ENCODE assay signal across 8 mouse cellular contexts in genomic region chr11:80477341-80478199, GRCm38 (mm10). TPM values are rescaled to one million over a fixed set of nuclear protein-coding genes. Genes with fewer than 3 reads are reported as not detected.
DNase-seq lines count a peak whose midpoint lies in the region; ATAC-seq lines count a peak whose summit lies in the region.

No protein-coding gene starts in this region.

- peak overlapping the region; percentile 93 for H3K4me2 ChIP-seq in hindbrain, embryonic 11.5 days (replicated peaks; ENCODE audit: low read depth, low read length)
- H3K4me2 ChIP-seq in liver, embryonic 11.5 days = peak overlapping the region; percentile 100
- H3K4me2 ChIP-seq in neural tube, embryonic 15.5 days = peak overlapping the region; percentile 90

- H3K27me3 ChIP-seq in hindbrain, embryonic 11.5 days (ENCODE audit: control insufficient read depth, insufficient read depth, low read length) = peaks cover 10% of the 10 kb centered on the region
- peaks cover 7% of the 10 kb centered on the region for H3K27me3 ChIP-seq in liver, embryonic 11.5 days (replicated peaks; ENCODE audit: control insufficient read depth, insufficient read depth, low read length)
- no peaks in the 10 kb centered on the region for H3K27me3 ChIP-seq in neural tube, embryonic 15.5 days (replicated peaks)

- H3K36me3 ChIP-seq in hindbrain, embryonic 11.5 days (ENCODE audit: control insufficient read depth, insufficient read depth, low read length) = no peaks in the 10 kb centered on the region
- H3K36me3 ChIP-seq in liver, embryonic 11.5 days (ENCODE audit: control insufficient read depth, insufficient read depth, low read length) = peaks cover 5% of the 10 kb centered on the region; the same call in 1 of the 2 replicates
- peaks cover 6% of the 10 kb centered on the region; the same call in 1 of the 2 replicates for H3K36me3 ChIP-seq in neural tube, embryonic 15.5 days

- H3K9ac ChIP-seq in hindbrain, embryonic 11.5 days (ENCODE audit: low read depth, low read length) = peak overlapping the region; percentile 96
- peak overlapping the region; percentile 68 for H3K9ac ChIP-seq in liver, embryonic 11.5 days (ENCODE audit: low read depth, low read length)
- H3K9ac ChIP-seq in neural tube, embryonic 15.5 days (replicated peaks) = peak overlapping the region; percentile 95

- 12% methylated on average over 53 of the region's 55 CpGs for WGBS in hindbrain, embryonic 11.5 days
- 22% methylated on average over 55 of the region's 55 CpGs for WGBS in liver, embryonic 11.5 days
- 9% methylated on average over 55 of the region's 55 CpGs for WGBS in neural tube, embryonic 15.5 days

- H3K4me1 ChIP-seq in hindbrain, embryonic 11.5 days (replicated peaks; ENCODE audit: control insufficient read depth, insufficient read depth, low read length) = peaks cover 4% of the 10 kb centered on the region; the same call in 1 of the 2 replicates
- H3K4me1 ChIP-seq in liver, embryonic 11.5 days (replicated peaks; ENCODE audit: control insufficient read depth, insufficient read depth, low read length) = peaks cover 15% of the 10 kb centered on the region
- H3K4me1 ChIP-seq in neural tube, embryonic 15.5 days = peaks cover 31% of the 10 kb centered on the region

- no peaks in the 10 kb centered on the region for H3K9me3 ChIP-seq in hindbrain, embryonic 11.5 days (ENCODE audit: control insufficient read depth, low read length)
- no peaks in the 10 kb centered on the region for H3K9me3 ChIP-seq in liver, embryonic 11.5 days (ENCODE audit: control insufficient read depth, low read length)
- no peaks in the 10 kb centered on the region for H3K9me3 ChIP-seq in neural tube, embryonic 15.5 days (replicated peaks)

- peak overlapping the region; percentile 86 for H3K4me3 ChIP-seq in hindbrain, embryonic 11.5 days (ENCODE audit: low read depth, low read length)
- H3K4me3 ChIP-seq in liver, embryonic 11.5 days (ENCODE audit: low read depth, low read length) = peak overlapping the region; percentile 74
- peak overlapping the region; percentile 87 for H3K4me3 ChIP-seq in neural tube, embryonic 15.5 days (replicated peaks)

- peak; percentile 41 to 65 for DNase-seq in cerebellum, adult 18-20 months
- DNase-seq in cerebellum, postnatal 4 days (ENCODE audit: low spot score in 2 of 2) = no peak
- peak; percentile 30 to 40 for DNase-seq in thymus, adult 18-20 months
- DNase-seq in thymus, postnatal 25 days = no peak
- peak; percentile 56 for DNase-seq in hindbrain, embryonic 11.5 days (ENCODE audit: low spot score)
- DNase-seq in liver, embryonic 11.5 days (ENCODE audit: low spot score) = peak; percentile 53
- DNase-seq in urinary bladder, postnatal 14 days (ENCODE audit: low spot score) = no peak

- peak overlapping the region; percentile 92 for H3K27ac ChIP-seq in hindbrain, embryonic 11.5 days (ENCODE audit: low read depth, low read length)
- H3K27ac ChIP-seq in liver, embryonic 11.5 days (ENCODE audit: low read depth, low read length) = no peak overlapping the region
- peak overlapping the region; percentile 98 for H3K27ac ChIP-seq in neural tube, embryonic 15.5 days (replicated peaks)

- ATAC-seq in hindbrain, embryonic 11.5 days (ENCODE audit: low FRiP score) = peak; percentile 36
- peak; percentile 9; the same call in 1 of the 2 replicates for ATAC-seq in liver, embryonic 11.5 days (replicated peaks; ENCODE audit: low FRiP score)
- peak; percentile 45 for ATAC-seq in neural tube, embryonic 15.5 days (ENCODE audit: low FRiP score)

RNA-seq across cellular contexts. Expression of gene Cdk5r1, which starts 0.7 kb away (rescaled TPM):
- 21.5 and 23.7 TPM in 2 replicates for polyA plus RNA-seq in hindbrain, embryonic 11.5 days (2014; fragmentation: Nextera tagmentation; extraction: Ambion mirVana)
- 0.68 and 0.77 TPM in 2 replicates for polyA plus RNA-seq in liver, embryonic 11.5 days (2014; fragmentation: Nextera tagmentation; extraction: Ambion mirVana)
- polyA plus RNA-seq in neural tube, embryonic 15.5 days (2015; fragmentation: Nextera tagmentation; extraction: Ambion mirVana) = 69.6 and 82.7 TPM in 2 replicates

RNA-seq across cellular contexts. Expression of gene Psmd11, which starts 49.2 kb away (rescaled TPM):
- polyA plus RNA-seq in hindbrain, embryonic 11.5 days (2014; fragmentation: Nextera tagmentation; extraction: Ambion mirVana) = 354 and 383 TPM in 2 replicates
- 256 and 289 TPM in 2 replicates for polyA plus RNA-seq in liver, embryonic 11.5 days (2014; fragmentation: Nextera tagmentation; extraction: Ambion mirVana)
- 271 and 274 TPM in 2 replicates for polyA plus RNA-seq in neural tube, embryonic 15.5 days (2015; fragmentation: Nextera tagmentation; extraction: Ambion mirVana)

Comparison
In these comparisons a context has a peak if more than half of its experiments do, and no peak if none do; other contexts are left out.
1. DNase-seq: peak in cerebellum, adult 18-20 months (2 of 2), thymus, adult 18-20 months (2 of 2), hindbrain, embryonic 11.5 days (single experiment) and liver, embryonic 11.5 days (single experiment); none in cerebellum, postnatal 4 days (0 of 2), thymus, postnatal 25 days (single experiment) and urinary bladder, postnatal 14 days (single experiment).
2. RNA of gene Cdk5r1, which starts 0.7 kb away (polyA plus RNA-seq): 69.6 to 82.7 TPM in neural tube, embryonic 15.5 days and 21.5 to 23.7 TPM in hindbrain, embryonic 11.5 days; 0.68 to 0.77 TPM in liver, embryonic 11.5 days; every median in the first group is over 10 times any median in the second.
3. Peak in every context shown above with its lines, with median percentiles within 50 percentile points of each other: ATAC-seq, H3K4me2 ChIP-seq, H3K4me3 ChIP-seq and H3K9ac ChIP-seq.